Mouse (Mus musculus): Measurements from ENCODE around the gene Pcdh11x.

- no peak for TF ChIP-seq POLR2A (IDR thresholded peaks at IDR 0.05; ENCODE audit: control insufficient read depth in 1 of 2, insufficient read depth in 1 of 2, low read depth in 1 of 2, low read length in 2 of 2, poor library complexity in 1 of 2)
- no peak for TF ChIP-seq MAX (IDR thresholded peaks at IDR 0.05; ENCODE audit: low read length)
- TF ChIP-seq CTCF (IDR thresholded peaks at IDR 0.05 in 2 of 3, conservative IDR thresholded peaks at IDR 0.05 in 1 of 3; ENCODE audit: control insufficient read depth in 1 of 3, insufficient read depth in 1 of 3, low read depth in 2 of 3, low read length in 3 of 3, poor library complexity in 1 of 3, severe bottlenecking in 1 of 3) = no peak
- TF ChIP-seq SIN3A (IDR thresholded peaks at IDR 0.05; ENCODE audit: low read length) = no peak
- no peak for TF ChIP-seq RCOR1 (IDR thresholded peaks at IDR 0.05; ENCODE audit: low read depth, low read length)
- no peak for TF ChIP-seq KAT2A (conservative IDR thresholded peaks at IDR 0.05; ENCODE audit: low read depth, low read length)
- no peak for TF ChIP-seq USF1 (IDR thresholded peaks at IDR 0.05; ENCODE audit: low read depth, low read length)
- TF ChIP-seq ZC3H11A (IDR thresholded peaks at IDR 0.05; ENCODE audit: low read depth, low read length) = no peak
- TF ChIP-seq NRF1 (IDR thresholded peaks at IDR 0.05; ENCODE audit: insufficient read depth, low read depth, low read length, poor library complexity, severe bottlenecking) = no peak
- TF ChIP-seq EP300 (IDR thresholded peaks at IDR 0.05; ENCODE audit: low read depth in 1 of 2, low read length in 2 of 2) = no peak
- TF ChIP-seq GATA1 (IDR thresholded peaks at IDR 0.05; ENCODE audit: low read depth, low read length) = no peak
- no peak for TF ChIP-seq TAL1 (IDR thresholded peaks at IDR 0.05; ENCODE audit: low read length)
- no peak for TF ChIP-seq ELF1 (IDR thresholded peaks at IDR 0.05; ENCODE audit: low read depth, low read length)
These were observed 654.5 kb downstream of the Pcdh11x start for GRCm38 (mm10) chrX:120944556-120944955.
